Mouse (Mus musculus): Measurements from ENCODE around the gene Gm14862. TPM values are rescaled to one million over a fixed set of nuclear protein-coding genes. Genes with fewer than 3 reads are reported as not detected.

Gene Gm14862
- polyA plus RNA-seq, 1 experiment, result not detected

DNA sequence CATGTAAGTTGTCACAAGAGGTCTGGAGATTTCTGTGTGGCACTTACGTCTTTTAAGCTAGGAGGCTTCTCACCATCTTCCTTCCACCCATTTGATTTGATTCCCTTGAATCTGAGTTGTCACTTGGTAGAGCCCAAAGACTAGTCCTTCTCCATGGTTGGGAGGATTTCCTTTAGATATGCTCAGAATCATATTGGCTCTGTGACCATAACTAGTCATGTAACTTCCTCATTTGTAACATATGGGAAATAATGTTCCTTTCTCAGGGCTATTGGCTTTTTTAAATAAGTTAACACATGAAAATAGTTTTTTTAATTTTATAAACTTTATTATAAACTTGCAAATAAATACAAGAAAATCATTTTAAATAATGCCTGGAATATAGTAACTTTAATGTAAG lies 2.6 kb upstream of the Gm14862 start:
- no peaks in the 10 kb centered on the region for H3K79me2 ChIP-seq (ENCODE audit: control insufficient read depth, insufficient read depth)
- no peak for TF ChIP-seq CEBPB (IDR thresholded peaks at IDR 0.05; ENCODE audit: low read depth)
- no peak for TF ChIP-seq MAX (IDR thresholded peaks at IDR 0.05)
- TF ChIP-seq MYOD1 (IDR thresholded peaks at IDR 0.05; ENCODE audit: control insufficient read depth, insufficient read length, low read depth), result no peak
- no peak for TF ChIP-seq MYOG (IDR thresholded peaks at IDR 0.05; ENCODE audit: control insufficient read depth, extremely low read depth, insufficient read length)
- no peak for TF ChIP-seq USF1 (IDR thresholded peaks at IDR 0.05; ENCODE audit: low read depth)
- TF ChIP-seq FOSL1 (IDR thresholded peaks at IDR 0.05; ENCODE audit: insufficient read depth, low read length, poor library complexity, severe bottlenecking), result no peak
- TF ChIP-seq CTCF (IDR thresholded peaks at IDR 0.05; ENCODE audit: control insufficient read depth, insufficient read depth, insufficient read length), result no peak
- no peaks in the 10 kb centered on the region for H3K27me3 ChIP-seq (ENCODE audit: control insufficient read depth, insufficient read depth, insufficient read length)
- H3ac ChIP-seq (ENCODE audit: control insufficient read depth, insufficient read length, low read depth), result no peak overlapping the region
- H3K4me3 ChIP-seq (ENCODE audit: insufficient read depth, poor library complexity, severe bottlenecking), result no peak overlapping the region
- no peaks in the 10 kb centered on the region for H3K36me3 ChIP-seq (ENCODE audit: control insufficient read depth, insufficient read depth)
- no peaks in the 10 kb centered on the region for H3K79me3 ChIP-seq (ENCODE audit: low read depth)

DNA sequence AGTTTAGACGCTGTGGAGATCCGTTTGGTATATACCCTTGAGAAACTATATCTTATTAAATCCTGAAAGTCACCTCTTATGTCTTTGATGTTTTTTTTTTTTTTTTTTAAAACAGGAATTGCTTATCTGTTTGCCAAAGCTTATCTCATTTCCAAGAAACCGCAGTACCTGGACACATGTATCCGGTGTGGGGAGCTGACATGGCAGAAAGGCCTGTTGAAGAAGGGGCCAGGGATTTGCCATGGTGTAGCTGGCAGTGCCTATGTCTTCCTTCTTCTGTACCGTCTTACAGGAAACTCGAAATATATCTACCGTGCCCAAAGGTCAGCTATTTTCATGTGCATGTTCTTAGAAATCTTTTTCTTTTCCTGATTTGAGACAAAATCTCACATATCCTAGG lies 1.1 kb upstream of the Gm14862 start:
- no peaks in the 10 kb centered on the region for H3K79me3 ChIP-seq (ENCODE audit: low read depth)
- TF ChIP-seq CTCF (IDR thresholded peaks at IDR 0.05; ENCODE audit: control insufficient read depth, insufficient read depth, insufficient read length) (no peak), MYOG (IDR thresholded peaks at IDR 0.05; ENCODE audit: control insufficient read depth, extremely low read depth, insufficient read length) (no peak), MYOD1 (IDR thresholded peaks at IDR 0.05; ENCODE audit: control insufficient read depth, insufficient read length, low read depth) (no peak), USF1 (IDR thresholded peaks at IDR 0.05; ENCODE audit: low read depth) (no peak), MAX (IDR thresholded peaks at IDR 0.05) (no peak), FOSL1 (IDR thresholded peaks at IDR 0.05; ENCODE audit: insufficient read depth, low read length, poor library complexity, severe bottlenecking) (no peak), CEBPB (IDR thresholded peaks at IDR 0.05; ENCODE audit: low read depth) (no peak)

DNA sequence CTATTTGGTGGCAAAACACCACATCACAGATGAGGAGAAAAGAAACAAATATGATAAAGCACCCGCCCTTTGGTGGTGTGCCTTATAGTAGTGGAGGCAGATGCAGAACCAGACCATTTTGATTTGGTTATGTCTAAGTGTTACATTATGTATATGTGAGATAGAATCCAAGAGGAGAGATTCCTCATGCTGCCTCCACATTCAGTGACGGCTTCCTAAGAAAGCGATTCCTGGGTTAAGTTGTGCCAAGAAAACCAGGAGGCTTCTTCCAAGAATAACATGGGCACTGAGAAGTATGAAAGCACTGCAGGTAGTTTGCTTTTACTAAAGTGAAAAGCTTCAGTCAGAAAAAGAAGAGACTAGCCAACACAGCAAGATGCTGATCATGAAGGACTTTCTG lies 1.8 kb downstream of the Gm14862 start:
- Histone ChIP-seq H3K4me3 (ENCODE audit: insufficient read depth, poor library complexity, severe bottlenecking) (no peak overlapping the region), H3K79me3 (ENCODE audit: low read depth) (no peaks in the 10 kb centered on the region), H3K79me2 (ENCODE audit: control insufficient read depth, insufficient read depth) (no peaks in the 10 kb centered on the region), H3K36me3 (ENCODE audit: control insufficient read depth, insufficient read depth) (no peaks in the 10 kb centered on the region), H3K27me3 (ENCODE audit: control insufficient read depth, insufficient read depth, insufficient read length) (no peaks in the 10 kb centered on the region), H3ac (ENCODE audit: control insufficient read depth, insufficient read length, low read depth) (no peak overlapping the region)
- TF ChIP-seq CEBPB (IDR thresholded peaks at IDR 0.05; ENCODE audit: low read depth), result no peak
- TF ChIP-seq MYOD1 (IDR thresholded peaks at IDR 0.05; ENCODE audit: control insufficient read depth, insufficient read length, low read depth), result no peak
- no peak for TF ChIP-seq MAX (IDR thresholded peaks at IDR 0.05)
- no peak for TF ChIP-seq USF1 (IDR thresholded peaks at IDR 0.05; ENCODE audit: low read depth)
- TF ChIP-seq FOSL1 (IDR thresholded peaks at IDR 0.05; ENCODE audit: insufficient read depth, low read length, poor library complexity, severe bottlenecking), result no peak
- TF ChIP-seq CTCF (IDR thresholded peaks at IDR 0.05; ENCODE audit: control insufficient read depth, insufficient read depth, insufficient read length), result no peak
- TF ChIP-seq MYOG (IDR thresholded peaks at IDR 0.05; ENCODE audit: control insufficient read depth, extremely low read depth, insufficient read length), result no peak

More for the DNA sequence above, 1.1 kb upstream of the Gm14862 start:
- H3K36me3 ChIP-seq (ENCODE audit: control insufficient read depth, insufficient read depth), result no peaks in the 10 kb centered on the region
- H3K79me2 ChIP-seq (ENCODE audit: control insufficient read depth, insufficient read depth), result no peaks in the 10 kb centered on the region
- H3ac ChIP-seq (ENCODE audit: control insufficient read depth, insufficient read length, low read depth), result no peak overlapping the region
- no peak overlapping the region for H3K4me3 ChIP-seq (ENCODE audit: insufficient read depth, poor library complexity, severe bottlenecking)
- no peaks in the 10 kb centered on the region for H3K27me3 ChIP-seq (ENCODE audit: control insufficient read depth, insufficient read depth, insufficient read length)

DNA sequence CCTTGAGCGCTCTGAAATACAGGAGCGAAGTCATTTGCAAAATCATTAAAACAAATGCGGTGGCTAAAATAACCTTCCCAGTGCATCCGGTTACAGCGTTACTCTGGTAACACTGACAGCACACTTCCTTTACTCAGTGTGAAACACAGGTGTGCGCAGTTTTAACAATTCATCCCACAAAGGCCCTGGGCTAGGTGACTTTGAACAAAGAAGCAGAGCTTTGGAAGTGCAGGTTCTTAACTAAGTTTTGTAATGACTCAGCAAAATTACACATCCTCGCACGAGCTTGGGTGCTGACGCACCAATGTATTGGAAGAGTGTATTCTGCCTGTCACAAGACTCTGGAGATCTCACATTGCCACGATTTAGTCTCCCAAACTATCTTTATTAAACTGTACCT lies 2.7 kb downstream of the Gm14862 start:
- H3K36me3 ChIP-seq (ENCODE audit: control insufficient read depth, insufficient read depth), result no peaks in the 10 kb centered on the region
- TF ChIP-seq CTCF (IDR thresholded peaks at IDR 0.05; ENCODE audit: control insufficient read depth, insufficient read depth, insufficient read length), result no peak
- no peak for TF ChIP-seq MYOD1 (IDR thresholded peaks at IDR 0.05; ENCODE audit: control insufficient read depth, insufficient read length, low read depth)
- no peak for TF ChIP-seq USF1 (IDR thresholded peaks at IDR 0.05; ENCODE audit: low read depth)
- TF ChIP-seq CEBPB (IDR thresholded peaks at IDR 0.05; ENCODE audit: low read depth), result no peak
- TF ChIP-seq FOSL1 (IDR thresholded peaks at IDR 0.05; ENCODE audit: insufficient read depth, low read length, poor library complexity, severe bottlenecking), result no peak
- TF ChIP-seq MAX (IDR thresholded peaks at IDR 0.05), result no peak
- TF ChIP-seq MYOG (IDR thresholded peaks at IDR 0.05; ENCODE audit: control insufficient read depth, extremely low read depth, insufficient read length), result no peak

DNA sequence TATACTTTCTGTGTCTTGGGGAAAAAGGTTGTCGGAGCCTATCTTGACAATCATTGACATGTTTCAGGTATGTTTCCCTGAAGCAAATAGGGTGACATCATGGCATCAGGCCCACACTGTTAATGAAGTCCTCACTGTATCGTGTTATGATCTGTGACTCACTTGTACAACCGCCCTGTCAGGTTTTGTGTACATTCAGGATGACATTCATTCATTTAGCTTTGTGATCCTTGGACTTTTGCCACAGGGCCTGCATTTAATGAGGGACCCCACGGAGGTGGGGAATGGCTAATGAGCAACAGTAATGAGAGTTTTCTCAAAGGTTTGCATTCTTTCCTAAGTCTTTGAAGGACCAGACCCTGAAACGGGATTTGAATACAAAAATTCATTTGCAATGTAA lies 7.8 kb downstream of the Gm14862 start:
- Histone ChIP-seq H3K79me3 (ENCODE audit: low read depth) (no peaks in the 10 kb centered on the region), H3K4me3 (ENCODE audit: insufficient read depth, poor library complexity, severe bottlenecking) (no peak overlapping the region), H3K36me3 (ENCODE audit: control insufficient read depth, insufficient read depth) (no peaks in the 10 kb centered on the region), H3K27me3 (ENCODE audit: control insufficient read depth, insufficient read depth, insufficient read length) (no peaks in the 10 kb centered on the region), H3K79me2 (ENCODE audit: control insufficient read depth, insufficient read depth) (no peaks in the 10 kb centered on the region), H3ac (ENCODE audit: control insufficient read depth, insufficient read length, low read depth) (no peak overlapping the region)
- no peak for TF ChIP-seq MYOG (IDR thresholded peaks at IDR 0.05; ENCODE audit: control insufficient read depth, extremely low read depth, insufficient read length)
- TF ChIP-seq MAX (IDR thresholded peaks at IDR 0.05), result no peak
- no peak for TF ChIP-seq USF1 (IDR thresholded peaks at IDR 0.05; ENCODE audit: low read depth)
- TF ChIP-seq FOSL1 (IDR thresholded peaks at IDR 0.05; ENCODE audit: insufficient read depth, low read length, poor library complexity, severe bottlenecking), result no peak
- TF ChIP-seq MYOD1 (IDR thresholded peaks at IDR 0.05; ENCODE audit: control insufficient read depth, insufficient read length, low read depth), result no peak
- no peak for TF ChIP-seq CEBPB (IDR thresholded peaks at IDR 0.05; ENCODE audit: low read depth)
- no peak for TF ChIP-seq CTCF (IDR thresholded peaks at IDR 0.05; ENCODE audit: control insufficient read depth, insufficient read depth, insufficient read length)

More for the DNA sequence above, 2.7 kb downstream of the Gm14862 start:
- no peaks in the 10 kb centered on the region for H3K79me3 ChIP-seq (ENCODE audit: low read depth)
- H3K27me3 ChIP-seq (ENCODE audit: control insufficient read depth, insufficient read depth, insufficient read length), result no peaks in the 10 kb centered on the region
- H3K4me3 ChIP-seq (ENCODE audit: insufficient read depth, poor library complexity, severe bottlenecking), result no peak overlapping the region
- no peaks in the 10 kb centered on the region for H3K79me2 ChIP-seq (ENCODE audit: control insufficient read depth, insufficient read depth)
- H3ac ChIP-seq (ENCODE audit: control insufficient read depth, insufficient read length, low read depth), result no peak overlapping the region
